Mouse (Mus musculus) midbrain, embryonic 12.5 days (tissue): ENCODE results near the gene Ndel1. TPM values are rescaled to one million over a fixed set of nuclear protein-coding genes. Genes with fewer than 3 reads are reported as not detected.
A peak's percentile ranks its signal among the peaks of the same experiment; 100 is the strongest.

ENCODE experiments used
- ATAC-seq: fragments of 200-750 bp; cut with Nextera tagmentation; 2 replicates; pipeline ENCODE4 v1.8.0; 2017; ENCODE audit warnings: low read depth, moderate TSS enrichment, moderate library complexity; ENCODE audit not compliant: low FRiP score
- H3K27ac ChIP-seq: fragments of 300-500 bp; sonication (generic); replicated peaks from 2 replicates; pipeline ENCODE4 v1.5.1; 2016; ENCODE audit warnings: mild to moderate bottlenecking
- H3K27me3 ChIP-seq: fragments of 300-500 bp; sonication (generic); 2 replicates; pipeline ENCODE4 v1.6.1; 2016; ENCODE audit warnings: mild to moderate bottlenecking
- H3K36me3 ChIP-seq: fragments of 300-500 bp; sonication (generic); 2 replicates; pipeline ENCODE4 v1.6.1; 2016
- H3K4me1 ChIP-seq: fragments of 300-500 bp; sonication (generic); 2 replicates; pipeline ENCODE4 v1.6.1; 2016
- H3K4me2 ChIP-seq: fragments of 300-500 bp; sonication (generic); replicated peaks from 2 replicates; pipeline ENCODE4 v1.6.1; 2016; ENCODE audit warnings: mild to moderate bottlenecking, moderate library complexity
- H3K4me3 ChIP-seq: fragments of 300-500 bp; sonication (generic); 2 replicates; pipeline ENCODE4 v1.5.1; 2016; ENCODE audit warnings: mild to moderate bottlenecking
- H3K9ac ChIP-seq: fragments of 300-500 bp; sonication (generic); replicated peaks from 2 replicates; pipeline ENCODE4 v1.6.1; 2016; ENCODE audit warnings: mild to moderate bottlenecking, moderate library complexity
- H3K9me3 ChIP-seq: fragments of 300-500 bp; sonication (generic); 2 replicates; pipeline ENCODE4 v1.6.1; 2016; ENCODE audit warnings: mild to moderate bottlenecking
- WGBS: fragments of 180-500 bp; shearing (Covaris S2); methylation state at CpG from one replicate; pipeline ENCODE4 v1.1.7; 2016; 5-methylcytosine and 5-hydroxymethylcytosine counted together
- polyA plus RNA-seq: library from polyadenylated mRNA; unstranded; fragments of >200 nt; fragmentation: Nextera tagmentation; extraction: Ambion mirVana; gene quantifications from 2 replicates; pipeline ENCODE4 v1.2.1, GENCODE M21; 2016

The Ndel1 gene
- polyA plus RNA-seq, 1 experiment from 2014 or later: 65.3 TPM

DNA sequence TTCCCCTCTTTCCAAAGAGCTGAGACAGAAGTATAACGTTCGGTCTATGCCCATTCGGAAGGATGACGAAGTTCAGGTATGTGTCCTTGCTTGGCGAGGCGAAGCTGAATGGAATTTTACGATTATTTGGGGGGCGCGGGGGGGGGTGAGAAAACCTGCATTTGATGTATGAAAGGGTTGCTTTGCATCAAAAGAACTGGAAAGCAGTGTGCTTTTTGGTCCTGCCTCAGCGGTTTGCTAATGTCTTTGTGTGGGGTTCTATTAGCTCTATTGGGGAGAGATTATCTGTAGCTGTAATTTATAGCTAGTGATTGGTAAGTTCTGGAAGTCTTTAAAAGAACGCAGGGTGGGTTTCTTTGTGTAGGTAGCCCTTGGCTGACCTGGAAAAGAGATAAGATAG lies 30.7 kb upstream of the Ndel1 start:
- H3K27me3 ChIP-seq: peaks cover 13% of the 10 kb centered on the region; the same call in 1 of the 2 replicates
- no peak for ATAC-seq
- WGBS: 4% methylated on average over 11 of the region's 11 CpGs
- H3K27ac ChIP-seq: no peak overlapping the region
- H3K36me3 ChIP-seq: peaks cover 47% of the 10 kb centered on the region
- peak overlapping the region; percentile 89 for H3K9ac ChIP-seq
- peak overlapping the region; percentile 77 for H3K4me2 ChIP-seq
- 0 out of 2 replicates have a peak, but pooled peaks cover 2% of the 10 kb centered on the region for H3K9me3 ChIP-seq
- H3K4me1 ChIP-seq: peaks cover 14% of the 10 kb centered on the region
- H3K4me3 ChIP-seq: peak overlapping the region; percentile 72

DNA sequence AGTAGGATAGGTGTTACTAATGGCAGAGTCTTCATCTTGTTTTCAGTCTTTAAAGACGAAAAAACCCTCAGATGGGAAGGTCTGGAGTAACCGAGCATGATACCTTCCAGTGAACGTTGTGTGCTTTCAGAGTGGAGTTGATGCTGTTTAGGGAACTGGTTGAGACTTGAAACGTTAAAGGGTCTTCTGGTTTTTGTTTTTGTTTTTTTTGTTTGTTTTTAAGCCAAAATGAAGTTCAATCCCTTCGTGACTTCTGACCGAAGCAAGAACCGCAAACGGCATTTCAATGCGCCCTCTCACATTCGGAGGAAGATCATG lies 30.3 kb upstream of the Ndel1 start:
- H3K36me3 ChIP-seq: peaks cover 44% of the 10 kb centered on the region
- H3K27me3 ChIP-seq: peaks cover 13% of the 10 kb centered on the region; the same call in 1 of the 2 replicates
- peak overlapping the region; percentile 77 for H3K4me2 ChIP-seq
- peak overlapping the region; percentile 94 for H3K27ac ChIP-seq
- under 1% methylated on average over 10 of the region's 10 CpGs for WGBS
- ATAC-seq: no peak
- H3K4me1 ChIP-seq: peaks cover 14% of the 10 kb centered on the region
- H3K4me3 ChIP-seq: peak overlapping the region; percentile 72
- 0 out of 2 replicates have a peak, but pooled peaks cover 2% of the 10 kb centered on the region for H3K9me3 ChIP-seq
- H3K9ac ChIP-seq: peak overlapping the region; percentile 89

DNA sequence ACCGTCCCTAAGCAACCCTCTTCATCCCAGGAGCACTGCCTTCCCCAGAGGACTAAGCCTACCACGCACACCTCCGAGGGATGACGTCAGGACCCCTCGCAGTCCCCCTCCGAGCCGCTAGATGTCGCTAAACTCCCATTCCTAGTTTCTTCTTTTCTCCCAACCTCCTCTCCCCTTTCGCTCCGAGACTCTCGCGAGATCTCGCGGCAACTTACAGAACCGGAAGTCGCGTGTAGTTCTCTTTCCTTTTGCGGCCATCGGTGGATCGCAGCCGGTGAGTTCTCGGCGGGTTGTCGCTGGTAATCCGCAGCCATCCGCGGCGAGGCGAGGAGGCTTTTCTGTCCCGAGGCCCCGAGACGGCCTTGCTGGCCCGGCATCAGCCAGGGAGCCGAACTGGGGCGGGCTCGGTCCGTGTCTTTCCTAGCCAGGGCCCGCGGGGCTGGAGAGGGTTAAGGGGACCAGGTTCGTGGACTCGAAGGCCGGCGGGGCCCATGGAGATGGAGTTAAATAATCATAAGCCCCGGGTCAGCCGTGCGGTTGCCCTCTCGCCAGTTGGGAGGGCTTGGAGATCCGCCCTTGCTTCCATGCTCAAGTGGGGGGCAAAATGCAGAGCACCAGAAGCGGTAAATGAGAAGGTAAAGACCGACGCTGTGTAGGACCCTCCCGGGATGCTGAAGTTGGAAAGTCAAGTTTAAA lies 29.8 kb upstream of the Ndel1 start, which contains the start of gene Rpl26:
Rpl26 (plus strand) TSS at position 233 of the 696 bp plus-strand sequence.
- H3K36me3 ChIP-seq: peaks cover 39% of the 10 kb centered on the region
- peak within 1 kb of the TSS; percentile 72 for H3K4me3 ChIP-seq
- H3K27me3 ChIP-seq: peaks cover 13% of the 10 kb centered on the region; the same call in 1 of the 2 replicates
- H3K4me1 ChIP-seq: peaks cover 14% of the 10 kb centered on the region
- H3K4me2 ChIP-seq: peak within 1 kb of the TSS; percentile 77
- H3K9ac ChIP-seq: peak within 1 kb of the TSS; percentile 89
- ATAC-seq: peak; percentile 90
- WGBS: under 1% methylated on average over 52 of the region's 52 CpGs
- H3K27ac ChIP-seq: peak within 1 kb of the TSS; percentile 94
- H3K9me3 ChIP-seq: 0 out of 2 replicates have a peak, but pooled peaks cover 2% of the 10 kb centered on the region

DNA sequence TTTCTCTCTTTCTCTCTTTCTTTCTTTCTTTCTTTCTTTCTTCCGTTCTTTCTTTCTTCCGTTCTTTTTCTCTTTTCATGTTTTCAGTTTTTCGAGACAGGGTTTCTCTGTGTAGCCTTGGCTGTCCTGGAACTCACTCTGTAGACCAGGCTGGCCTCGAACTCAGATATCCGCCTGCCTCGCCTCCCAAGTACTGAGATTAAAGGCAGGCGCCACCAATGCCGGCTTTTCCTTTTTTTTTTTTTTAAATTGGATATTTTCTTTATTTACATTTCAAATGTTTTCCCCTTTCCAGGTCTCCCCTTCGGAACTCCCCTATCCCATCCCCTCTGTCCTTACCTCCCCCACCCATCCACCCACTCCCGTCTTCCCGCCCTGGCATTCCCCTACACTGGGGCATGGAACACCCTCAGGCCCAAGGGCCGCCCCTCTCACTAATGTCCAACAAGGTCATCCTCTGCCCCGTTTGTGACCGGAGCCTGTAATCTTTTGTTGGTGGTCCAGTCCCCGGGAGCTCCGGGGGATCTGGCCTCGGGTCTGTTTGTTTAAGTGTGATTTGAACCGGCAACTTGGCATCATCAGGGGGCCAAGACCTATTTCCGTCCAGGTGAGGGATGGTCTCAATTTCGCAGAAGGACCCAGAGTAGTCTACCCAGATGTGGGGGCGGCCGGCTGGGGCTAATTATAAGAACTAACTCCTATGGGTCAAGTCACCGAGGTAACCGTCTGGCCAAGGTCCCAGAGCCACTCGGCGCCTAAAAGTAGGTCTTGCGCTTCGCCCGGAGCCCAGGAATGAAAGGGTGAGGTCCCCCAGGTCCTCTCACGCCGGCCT lies 29.1 kb upstream of the Ndel1 start:
- H3K4me2 ChIP-seq: peak overlapping the region; percentile 60
- peaks cover 13% of the 10 kb centered on the region; the same call in 1 of the 2 replicates for H3K27me3 ChIP-seq
- 26% methylated on average over 31 of the region's 31 CpGs for WGBS
- no peak overlapping the region for H3K27ac ChIP-seq
- ATAC-seq: peak; percentile 45
- H3K9ac ChIP-seq: no peak overlapping the region; the same call in 1 of the 2 replicates
- H3K4me3 ChIP-seq: peak overlapping the region; percentile 72
- 0 out of 2 replicates have a peak, but pooled peaks cover 2% of the 10 kb centered on the region for H3K9me3 ChIP-seq
- peaks cover 31% of the 10 kb centered on the region for H3K36me3 ChIP-seq
- H3K4me1 ChIP-seq: peaks cover 14% of the 10 kb centered on the region

DNA sequence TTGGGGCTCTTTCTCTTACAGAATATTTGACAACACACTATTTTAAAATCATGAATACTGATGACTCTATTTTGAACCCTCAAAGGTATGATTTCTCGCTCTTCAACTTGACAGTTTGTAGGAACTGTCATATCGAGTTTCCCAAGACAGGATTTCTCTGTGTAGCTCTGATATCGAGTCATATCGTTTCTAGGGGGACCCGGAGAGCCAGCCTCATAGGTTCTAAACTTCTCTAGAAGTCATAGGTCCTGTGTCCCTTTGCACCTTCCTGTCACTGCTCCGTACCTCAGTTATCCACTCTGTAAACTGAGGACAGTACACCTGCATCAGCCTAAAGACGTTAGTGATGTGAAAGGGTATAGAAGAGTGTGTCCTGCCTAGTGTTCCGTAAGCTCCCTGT lies 28.2 kb upstream of the Ndel1 start:
- 0 out of 2 replicates have a peak, but pooled peaks cover 2% of the 10 kb centered on the region for H3K9me3 ChIP-seq
- no peak for ATAC-seq
- H3K4me1 ChIP-seq: peaks cover 14% of the 10 kb centered on the region
- H3K27me3 ChIP-seq: peaks cover 13% of the 10 kb centered on the region; the same call in 1 of the 2 replicates
- 87% methylated on average over 8 of the region's 8 CpGs for WGBS
- H3K27ac ChIP-seq: no peak overlapping the region
- H3K4me2 ChIP-seq: no peak overlapping the region
- H3K9ac ChIP-seq: no peak overlapping the region
- peaks cover 22% of the 10 kb centered on the region for H3K36me3 ChIP-seq
- H3K4me3 ChIP-seq: no peak overlapping the region

DNA sequence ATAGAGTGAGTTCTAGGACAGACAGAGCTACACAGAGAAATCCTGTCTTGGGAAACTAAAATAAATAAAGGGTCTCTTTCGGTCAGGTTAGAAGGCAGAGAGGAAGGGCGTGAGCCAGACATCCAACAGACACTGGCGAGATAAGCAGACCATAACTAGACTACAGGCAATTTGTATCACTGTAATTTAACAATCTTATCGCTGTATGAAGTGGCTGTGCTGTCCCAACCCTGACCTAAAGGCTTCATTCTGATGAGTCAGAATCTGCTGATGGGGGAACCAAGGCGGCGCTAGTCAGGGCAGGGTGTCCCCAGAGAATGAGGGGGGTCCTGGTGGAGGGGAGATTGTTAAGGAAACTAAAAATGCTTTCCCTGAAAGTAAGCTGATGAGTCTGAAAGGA lies 27.1 kb upstream of the Ndel1 start:
- H3K9me3 ChIP-seq: 0 out of 2 replicates have a peak, but pooled peaks cover 2% of the 10 kb centered on the region
- H3K4me2 ChIP-seq: no peak overlapping the region
- WGBS: 91% methylated on average over 6 of the region's 6 CpGs
- H3K4me1 ChIP-seq: peaks cover 14% of the 10 kb centered on the region
- peaks cover 11% of the 10 kb centered on the region for H3K36me3 ChIP-seq
- no peak for ATAC-seq
- H3K4me3 ChIP-seq: no peak overlapping the region
- H3K27ac ChIP-seq: no peak overlapping the region
- H3K27me3 ChIP-seq: peaks cover 13% of the 10 kb centered on the region; the same call in 1 of the 2 replicates
- H3K9ac ChIP-seq: no peak overlapping the region

DNA sequence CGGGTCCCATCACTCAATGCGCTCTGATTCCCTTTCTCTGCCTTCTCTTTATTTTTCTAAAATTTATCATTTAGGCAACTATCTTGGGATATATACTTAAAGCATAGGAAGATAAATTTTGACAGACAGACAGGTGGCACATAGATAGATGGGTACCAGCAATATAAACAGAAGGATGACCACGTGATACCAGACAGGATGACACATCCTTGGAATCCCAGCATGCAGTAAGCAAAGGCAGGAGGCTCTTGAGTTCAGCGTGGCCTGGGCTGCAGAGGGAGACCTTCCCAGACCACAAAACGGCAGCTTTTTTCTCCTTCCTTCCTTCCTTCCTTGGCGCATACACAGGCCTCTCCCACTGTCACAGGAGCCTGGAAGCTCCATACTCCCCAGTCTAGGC lies 26.2 kb upstream of the Ndel1 start:
- Histone ChIP-seq H3K27me3 (peaks cover 13% of the 10 kb centered on the region; the same call in 1 of the 2 replicates), H3K4me3 (no peak overlapping the region), H3K9me3 (0 out of 2 replicates have a peak, but pooled peaks cover 2% of the 10 kb centered on the region), H3K27ac (no peak overlapping the region), H3K4me1 (peaks cover 11% of the 10 kb centered on the region), H3K4me2 (no peak overlapping the region), H3K9ac (no peak overlapping the region), H3K36me3 (peaks cover 2% of the 10 kb centered on the region)
- no peak for ATAC-seq
- 73% methylated on average over 6 of the region's 6 CpGs for WGBS

DNA sequence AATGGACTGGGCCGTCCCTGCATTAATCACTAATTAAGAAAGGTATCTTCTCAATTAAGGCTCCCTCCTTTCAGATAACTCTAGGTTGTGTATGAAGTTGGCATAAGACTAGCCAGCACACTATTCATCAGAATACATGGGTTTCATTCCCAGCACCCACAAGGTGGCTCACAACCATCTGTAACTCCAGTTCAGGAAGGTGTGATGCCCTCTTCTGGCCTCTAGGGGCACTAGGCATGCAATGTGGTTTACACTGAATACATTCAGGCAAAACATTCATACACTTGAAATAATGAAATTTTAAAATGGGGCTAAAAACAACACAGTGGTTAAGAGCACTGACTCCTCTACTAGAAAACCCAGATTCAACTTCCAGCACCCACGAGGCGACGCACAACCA lies 25.5 kb upstream of the Ndel1 start:
- no peak overlapping the region for H3K4me3 ChIP-seq
- no peaks in the 10 kb centered on the region for H3K36me3 ChIP-seq
- H3K4me2 ChIP-seq: no peak overlapping the region
- H3K4me1 ChIP-seq: 0 out of 2 replicates have a peak, but pooled peaks cover 5% of the 10 kb centered on the region
- H3K9ac ChIP-seq: no peak overlapping the region
- peaks cover 13% of the 10 kb centered on the region; the same call in 1 of the 2 replicates for H3K27me3 ChIP-seq
- ATAC-seq: no peak
- 0 out of 2 replicates have a peak, but pooled peaks cover 2% of the 10 kb centered on the region for H3K9me3 ChIP-seq
- 56% methylated on average over 4 of the region's 4 CpGs for WGBS
- no peak overlapping the region for H3K27ac ChIP-seq

DNA sequence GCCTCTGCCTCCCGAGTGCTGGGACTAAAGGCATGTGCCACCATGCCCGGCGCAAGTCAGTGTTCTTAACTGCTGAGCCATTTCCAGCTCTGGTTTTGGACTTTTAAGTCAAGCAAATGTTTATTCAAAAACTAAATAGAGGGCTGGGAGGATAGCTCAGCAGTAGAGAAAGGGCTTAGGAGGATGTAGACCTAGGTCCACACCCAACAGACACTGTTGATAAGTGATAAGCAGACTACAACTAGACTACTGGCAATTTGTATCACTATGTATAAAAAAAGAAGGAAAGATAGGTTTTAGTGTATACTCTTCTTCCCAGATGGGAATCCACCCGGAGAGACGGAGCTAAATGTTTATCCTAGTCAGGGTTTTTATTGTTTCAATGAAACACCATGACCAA lies 24.6 kb upstream of the Ndel1 start:
- Histone ChIP-seq H3K27me3 (peaks cover 13% of the 10 kb centered on the region; the same call in 1 of the 2 replicates), H3K4me3 (no peak overlapping the region), H3K36me3 (no peaks in the 10 kb centered on the region), H3K4me1 (0 out of 2 replicates have a peak, but pooled peaks cover 5% of the 10 kb centered on the region), H3K9me3 (0 out of 2 replicates have a peak, but pooled peaks cover 2% of the 10 kb centered on the region), H3K9ac (no peak overlapping the region), H3K27ac (no peak overlapping the region), H3K4me2 (no peak overlapping the region)
- WGBS: 96% methylated on average over 5 of the region's 5 CpGs
- no peak for ATAC-seq

DNA sequence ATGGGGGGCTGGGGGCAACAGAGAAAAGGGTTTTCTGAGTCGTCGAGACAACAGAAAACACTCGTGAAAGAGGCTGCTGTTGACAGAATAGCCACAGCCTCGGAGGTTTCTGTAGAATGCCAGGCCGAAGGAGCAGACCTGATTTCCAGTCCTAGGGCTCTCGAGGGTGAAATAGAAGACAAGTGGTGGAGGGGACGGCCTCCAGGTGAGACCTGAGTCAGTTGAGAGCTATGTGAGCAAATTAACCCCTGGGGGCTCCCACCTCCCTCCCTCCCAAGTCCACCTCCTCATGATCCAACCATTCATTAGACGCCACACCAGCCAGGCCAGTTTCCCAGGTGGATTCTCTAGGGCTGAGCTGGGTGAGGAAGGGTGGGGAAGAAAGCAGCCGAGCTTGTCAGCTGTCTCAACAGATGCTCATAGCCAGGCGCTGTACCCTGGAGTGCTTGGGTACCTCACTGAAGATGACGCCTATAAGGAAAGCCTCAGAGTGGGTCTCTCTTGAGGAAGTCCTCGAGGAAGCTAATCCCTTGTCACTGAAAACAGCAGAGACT lies 22.3 kb upstream of the Ndel1 start:
- H3K4me1 ChIP-seq: no peaks in the 10 kb centered on the region
- ATAC-seq: no peak
- H3K9ac ChIP-seq: no peak overlapping the region
- H3K9me3 ChIP-seq: 0 out of 2 replicates have a peak, but pooled peaks cover 2% of the 10 kb centered on the region
- no peak overlapping the region for H3K4me3 ChIP-seq
- WGBS: 71% methylated on average over 12 of the region's 12 CpGs
- no peak overlapping the region for H3K27ac ChIP-seq
- H3K36me3 ChIP-seq: no peaks in the 10 kb centered on the region
- H3K27me3 ChIP-seq: peaks cover 5% of the 10 kb centered on the region; the same call in 1 of the 2 replicates
- H3K4me2 ChIP-seq: no peak overlapping the region

DNA sequence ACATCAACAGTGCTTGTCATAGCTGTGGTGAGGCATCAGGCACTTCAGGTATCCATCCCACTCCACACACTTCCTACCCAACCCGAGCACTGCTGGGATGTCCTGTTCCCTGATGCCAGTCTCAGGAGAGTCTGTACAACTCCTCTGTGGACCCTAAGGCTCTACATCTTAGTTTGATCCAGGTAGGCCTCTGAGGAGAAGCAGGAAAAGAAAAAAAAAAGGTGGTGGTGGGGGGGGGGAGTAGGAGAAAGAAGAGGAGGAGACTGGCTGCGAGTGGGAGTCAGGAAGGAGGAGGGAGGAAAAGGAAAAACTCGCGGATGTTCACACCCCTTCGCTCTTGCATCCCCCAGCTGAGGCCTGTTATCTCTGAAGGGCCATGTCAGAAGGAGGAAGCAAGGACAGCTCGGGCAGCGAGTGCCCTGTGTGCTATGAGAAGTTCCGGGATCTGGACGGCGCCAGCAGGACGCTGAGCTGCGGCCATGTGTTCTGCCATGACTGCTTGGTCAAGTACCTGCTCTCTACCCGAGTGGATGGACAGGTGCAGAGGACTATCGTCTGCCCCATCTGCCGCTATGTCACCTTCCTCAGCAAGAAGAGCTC lies 20.7 kb upstream of the Ndel1 start:
- ATAC-seq: no peak
- Histone ChIP-seq H3K4me3 (no peak overlapping the region), H3K27me3 (no peaks in the 10 kb centered on the region), H3K27ac (no peak overlapping the region), H3K9ac (no peak overlapping the region), H3K36me3 (no peaks in the 10 kb centered on the region), H3K4me1 (0 out of 2 replicates have a peak, but pooled peaks cover 3% of the 10 kb centered on the region), H3K9me3 (no peaks in the 10 kb centered on the region), H3K4me2 (no peak overlapping the region)
- WGBS: 80% methylated on average over 15 of the region's 15 CpGs
